Mouse (Mus musculus): ENCODE data around the gene Fzd7. TPM values are rescaled to one million over a fixed set of nuclear protein-coding genes. Genes with fewer than 3 reads are reported as not detected.

Gene Fzd7
- polyA plus RNA-seq, 1 experiment from 2014 or later = 1.9 TPM

- peak overlapping the region; percentile 92 for H3K4me2 ChIP-seq (ENCODE audit: low read length)
- peak overlapping the region; percentile 12; the same call in 1 of the 2 replicates for H3K9ac ChIP-seq (ENCODE audit: low read depth, low read length)
- peak overlapping the region; percentile 48 for H3K4me3 ChIP-seq (ENCODE audit: low read length)
- ATAC-seq = no peak
- peaks cover 2% of the 10 kb centered on the region; the same call in 1 of the 2 replicates for H3K27me3 ChIP-seq (replicated peaks; ENCODE audit: control insufficient read depth, insufficient read depth, low read length)
- H3K4me1 ChIP-seq (ENCODE audit: control insufficient read depth, insufficient read depth, low read depth, low read length) = peaks cover 17% of the 10 kb centered on the region
- no peaks in the 10 kb centered on the region for H3K36me3 ChIP-seq (ENCODE audit: control insufficient read depth, insufficient read depth, low read length)
- H3K9me3 ChIP-seq (ENCODE audit: control insufficient read depth, low read length) = no peaks in the 10 kb centered on the region
- 3% methylated on average over 23 of the region's 23 CpGs for WGBS
- H3K27ac ChIP-seq (ENCODE audit: low read depth, low read length) = peak overlapping the region; percentile 45; the same call in 1 of the 2 replicates
These were observed 1.3 kb upstream of the Fzd7 start for GRCm38 (mm10) chr1:59480821-59481455.

- ATAC-seq = peak; percentile 93
- H3K27ac ChIP-seq (ENCODE audit: low read depth, low read length) = peak overlapping the region; percentile 73
- WGBS = under 1% methylated on average over 57 of the region's 57 CpGs
- peaks cover 17% of the 10 kb centered on the region for H3K4me1 ChIP-seq (ENCODE audit: control insufficient read depth, insufficient read depth, low read depth, low read length)
- H3K9me3 ChIP-seq (ENCODE audit: control insufficient read depth, low read length) = no peaks in the 10 kb centered on the region
- peak overlapping the region; percentile 71 for H3K9ac ChIP-seq (ENCODE audit: low read depth, low read length)
- peak overlapping the region; percentile 48 for H3K4me3 ChIP-seq (ENCODE audit: low read length)
- H3K36me3 ChIP-seq (ENCODE audit: control insufficient read depth, insufficient read depth, low read length) = no peaks in the 10 kb centered on the region
- peak overlapping the region; percentile 92 for H3K4me2 ChIP-seq (ENCODE audit: low read length)
- H3K27me3 ChIP-seq (replicated peaks; ENCODE audit: control insufficient read depth, insufficient read depth, low read length) = peaks cover 2% of the 10 kb centered on the region; the same call in 1 of the 2 replicates
These were observed 550 bp upstream of the Fzd7 start for GRCm38 (mm10) chr1:59481456-59482291.

GRCm38 (mm10) chr1:59482696-59483520, 684 bp downstream of the Fzd7 start:
- H3K9me3 ChIP-seq (ENCODE audit: control insufficient read depth, low read length) = no peaks in the 10 kb centered on the region
- under 1% methylated on average over 78 of the region's 88 CpGs for WGBS
- H3K4me2 ChIP-seq (ENCODE audit: low read length) = peak overlapping the region; percentile 92
- peak overlapping the region; percentile 48 for H3K4me3 ChIP-seq (ENCODE audit: low read length)
- H3K9ac ChIP-seq (ENCODE audit: low read depth, low read length) = peak overlapping the region; percentile 71
- peak overlapping the region; percentile 73 for H3K27ac ChIP-seq (ENCODE audit: low read depth, low read length)
- H3K36me3 ChIP-seq (ENCODE audit: control insufficient read depth, insufficient read depth, low read length) = no peaks in the 10 kb centered on the region
- peaks cover 2% of the 10 kb centered on the region; the same call in 1 of the 2 replicates for H3K27me3 ChIP-seq (replicated peaks; ENCODE audit: control insufficient read depth, insufficient read depth, low read length)
- peaks cover 22% of the 10 kb centered on the region for H3K4me1 ChIP-seq (ENCODE audit: control insufficient read depth, insufficient read depth, low read depth, low read length)
- peak; percentile 5; the same call in 1 of the 2 replicates for ATAC-seq

- Histone ChIP-seq H3K4me2 (ENCODE audit: low read length) (peak overlapping the region; percentile 92), H3K4me1 (ENCODE audit: control insufficient read depth, insufficient read depth, low read depth, low read length) (peaks cover 22% of the 10 kb centered on the region), H3K36me3 (ENCODE audit: control insufficient read depth, insufficient read depth, low read length) (no peaks in the 10 kb centered on the region), H3K4me3 (ENCODE audit: low read length) (peak overlapping the region; percentile 48), H3K27me3 (replicated peaks; ENCODE audit: control insufficient read depth, insufficient read depth, low read length) (peaks cover 2% of the 10 kb centered on the region; the same call in 1 of the 2 replicates), H3K27ac (ENCODE audit: low read depth, low read length) (peak overlapping the region; percentile 15; the same call in 1 of the 2 replicates), H3K9me3 (ENCODE audit: control insufficient read depth, low read length) (no peaks in the 10 kb centered on the region), H3K9ac (ENCODE audit: low read depth, low read length) (peak overlapping the region; percentile 71)
- under 1% methylated on average over 42 of the region's 46 CpGs for WGBS
- ATAC-seq = peak; percentile 71
These were observed 1.5 kb downstream of the Fzd7 start for GRCm38 (mm10) chr1:59483521-59484245.

GRCm38 (mm10) chr1:59484314-59484713, 2.1 kb downstream of the Fzd7 start:
- Histone ChIP-seq H3K27ac (ENCODE audit: low read depth, low read length) (no peak overlapping the region), H3K27me3 (replicated peaks; ENCODE audit: control insufficient read depth, insufficient read depth, low read length) (peaks cover 2% of the 10 kb centered on the region; the same call in 1 of the 2 replicates), H3K9me3 (ENCODE audit: control insufficient read depth, low read length) (no peaks in the 10 kb centered on the region), H3K4me3 (ENCODE audit: low read length) (peak overlapping the region; percentile 48), H3K9ac (ENCODE audit: low read depth, low read length) (0 out of 2 replicates have a peak overlapping the region, but pooled peaks have one; percentile 12), H3K4me1 (ENCODE audit: control insufficient read depth, insufficient read depth, low read depth, low read length) (peaks cover 22% of the 10 kb centered on the region), H3K36me3 (ENCODE audit: control insufficient read depth, insufficient read depth, low read length) (no peaks in the 10 kb centered on the region), H3K4me2 (ENCODE audit: low read length) (peak overlapping the region; percentile 92)
- ATAC-seq = no peak
- 7% methylated on average over 21 of the region's 21 CpGs for WGBS

GRCm38 (mm10) chr1:59484791-59485785, 2.9 kb downstream of the Fzd7 start:
- no peak for ATAC-seq
- Histone ChIP-seq H3K27me3 (replicated peaks; ENCODE audit: control insufficient read depth, insufficient read depth, low read length) (peaks cover 2% of the 10 kb centered on the region; the same call in 1 of the 2 replicates), H3K27ac (ENCODE audit: low read depth, low read length) (peak overlapping the region; percentile 14; the same call in 1 of the 2 replicates), H3K36me3 (ENCODE audit: control insufficient read depth, insufficient read depth, low read length) (no peaks in the 10 kb centered on the region), H3K9ac (ENCODE audit: low read depth, low read length) (peak overlapping the region; percentile 12; the same call in 1 of the 2 replicates), H3K9me3 (ENCODE audit: control insufficient read depth, low read length) (no peaks in the 10 kb centered on the region), H3K4me3 (ENCODE audit: low read length) (peak overlapping the region; percentile 48), H3K4me2 (ENCODE audit: low read length) (peak overlapping the region; percentile 92), H3K4me1 (ENCODE audit: control insufficient read depth, insufficient read depth, low read depth, low read length) (peaks cover 22% of the 10 kb centered on the region)
- WGBS = 15% methylated on average over 16 of the region's 16 CpGs

GRCm38 (mm10) chr1:59485803-59486202, 3.6 kb downstream of the Fzd7 start:
- H3K4me2 ChIP-seq (ENCODE audit: low read length) = peak overlapping the region; percentile 92
- peaks cover 2% of the 10 kb centered on the region; the same call in 1 of the 2 replicates for H3K27me3 ChIP-seq (replicated peaks; ENCODE audit: control insufficient read depth, insufficient read depth, low read length)
- H3K9me3 ChIP-seq (ENCODE audit: control insufficient read depth, low read length) = no peaks in the 10 kb centered on the region
- no peak overlapping the region for H3K9ac ChIP-seq (ENCODE audit: low read depth, low read length)
- H3K4me3 ChIP-seq (ENCODE audit: low read length) = peak overlapping the region; percentile 18; the same call in 1 of the 2 replicates
- WGBS = 36% methylated on average over 4 of the region's 4 CpGs
- H3K36me3 ChIP-seq (ENCODE audit: control insufficient read depth, insufficient read depth, low read length) = no peaks in the 10 kb centered on the region
- ATAC-seq = no peak
- H3K4me1 ChIP-seq (ENCODE audit: control insufficient read depth, insufficient read depth, low read depth, low read length) = peaks cover 22% of the 10 kb centered on the region
- no peak overlapping the region for H3K27ac ChIP-seq (ENCODE audit: low read depth, low read length)

All from hindbrain, embryonic 16.5 days (tissue).